In genomic region chr9:121477305-121477911, GRCm38 (mm10) we compare ENCODE assay signal across 8 mouse cellular contexts. TPM values are rescaled to one million over a fixed set of nuclear protein-coding genes. Genes with fewer than 3 reads are reported as not detected.
A peak's percentile ranks its signal among the peaks of the same experiment; 100 is the strongest.
DNase-seq lines count a peak whose midpoint lies in the region; ATAC-seq and TF ChIP-seq lines count a peak whose summit lies in the region.

No protein-coding gene starts in this region.

- H3K27me3 ChIP-seq in Patski, result no peaks in the 10 kb centered on the region
- no peaks in the 10 kb centered on the region for H3K27me3 ChIP-seq in forebrain, embryonic 15.5 days
- H3K27me3 ChIP-seq in hindbrain, embryonic 11.5 days (ENCODE audit: control insufficient read depth, insufficient read depth, low read length), result no peaks in the 10 kb centered on the region

- WGBS in forebrain, embryonic 15.5 days, result 9% methylated on average over 15 of the region's 15 CpGs
- 18% methylated on average over 15 of the region's 15 CpGs for WGBS in hindbrain, embryonic 11.5 days

- CTCF ChIA-PET in Patski (lab: Charles Lee), result interaction anchor here (0.8 to 5.8 kb wide), 12 partner anchors 10 to 202 kb away, joined by 3 to 47 read pairs (median 4); no protein-coding TSS in a partner anchor

- H3K9me3 ChIP-seq in forebrain, embryonic 15.5 days, result no peaks in the 10 kb centered on the region
- no peaks in the 10 kb centered on the region for H3K9me3 ChIP-seq in hindbrain, embryonic 11.5 days (ENCODE audit: control insufficient read depth, low read length)

- peak overlapping the region; percentile 79 for H3K27ac ChIP-seq in forebrain, embryonic 15.5 days (replicated peaks)
- no peak overlapping the region for H3K27ac ChIP-seq in hindbrain, embryonic 11.5 days (ENCODE audit: low read depth, low read length)

- peaks cover 10% of the 10 kb centered on the region for H3K4me1 ChIP-seq in forebrain, embryonic 15.5 days
- no peaks in the 10 kb centered on the region for H3K4me1 ChIP-seq in hindbrain, embryonic 11.5 days (replicated peaks; ENCODE audit: control insufficient read depth, insufficient read depth, low read length)

- POLR2A ChIA-PET in Patski (lab: Charles Lee), result no interaction called here

- in situ Hi-C loops in Patski (cut with MboI; ENCODE audit: low pct_unique_long_range_greater_than_20kb), result no loop called here

- H3K4me2 ChIP-seq in forebrain, embryonic 15.5 days (replicated peaks), result peak overlapping the region; percentile 41
- H3K4me2 ChIP-seq in hindbrain, embryonic 11.5 days (replicated peaks; ENCODE audit: low read depth, low read length), result no peak overlapping the region

- no peak for ATAC-seq in Patski
- ATAC-seq in forebrain, embryonic 15.5 days (replicated peaks), result peak; percentile 57
- peak; percentile 63; the same call in 1 of the 2 replicates for ATAC-seq in hindbrain, embryonic 11.5 days (ENCODE audit: low FRiP score)

- TF ChIP-seq CTCF in Patski (IDR thresholded peaks at IDR 0.05), result peak; percentile 82

- DNase-seq in Patski (ENCODE audit: low read depth, low spot score), result no peak
- peak; percentile 71 for DNase-seq in cerebellum, adult 11-12 months
- peak; percentile 88 for DNase-seq in hindbrain, embryonic 11.5 days (ENCODE audit: low spot score)
- DNase-seq in layer of hippocampus, adult 9-11 months, result peak; percentile 44
- DNase-seq in lung, postnatal 25 days (ENCODE audit: low spot score), result peak; percentile 55
- DNase-seq in right cerebral cortex, adult 18-20 months, result peak; percentile 74
- DNase-seq in urinary bladder, postnatal 4 days (ENCODE audit: low spot score in 2 of 2), result peak; percentile 43 to 77

- H3K9ac ChIP-seq in forebrain, embryonic 15.5 days (replicated peaks), result peak overlapping the region; percentile 41; the same call in 1 of the 2 replicates
- H3K9ac ChIP-seq in hindbrain, embryonic 11.5 days (ENCODE audit: low read depth, low read length), result 0 out of 2 replicates have a peak overlapping the region, but pooled peaks have one; percentile 15

- H3K36me3 ChIP-seq in forebrain, embryonic 15.5 days, result peaks cover 14% of the 10 kb centered on the region
- no peaks in the 10 kb centered on the region for H3K36me3 ChIP-seq in hindbrain, embryonic 11.5 days (ENCODE audit: control insufficient read depth, insufficient read depth, low read length)

- no peak overlapping the region for H3K4me3 ChIP-seq in forebrain, embryonic 15.5 days
- no peak overlapping the region for H3K4me3 ChIP-seq in hindbrain, embryonic 11.5 days (ENCODE audit: low read depth, low read length)

RNA-seq across cellular contexts. Expression of gene Cck, which starts 18.1 kb away (rescaled TPM):
- not detected for polyA plus RNA-seq in Patski (2021)
- 30.0 and 35.0 TPM in 2 replicates for polyA plus RNA-seq in forebrain, embryonic 15.5 days (2015; fragmentation: Nextera tagmentation; extraction: Ambion mirVana)
- 0.68 and 1.0 TPM in 2 replicates for polyA plus RNA-seq in hindbrain, embryonic 11.5 days (2014; fragmentation: Nextera tagmentation; extraction: Ambion mirVana)

Comparison
In these comparisons a context has a peak if more than half of its experiments do, and no peak if none do; other contexts are left out.
1. RNA of gene Cck, which starts 18.1 kb away (polyA plus RNA-seq): 30.0 to 35.0 TPM in forebrain, embryonic 15.5 days; 0.68 to 1.0 TPM in hindbrain, embryonic 11.5 days and not detected in Patski (single experiment); every median in the first group is over 10 times any median in the second.